Mouse (Mus musculus) small intestine, adult 2 months (tissue): Measurements from ENCODE around the gene Ccdc65.

ENCODE experiments used
- CTCF ChIP-seq: fragments of 200-500 bp; IDR thresholded peaks from 2 replicates; pipeline ENCODE4 v1.5.1; 2012; ENCODE audit warnings: low read depth, mild to moderate bottlenecking, control low read depth, inconsistent platforms, low read length, moderate library complexity, mixed read lengths; ENCODE audit not compliant: insufficient replicate concordance, insufficient read length; ENCODE audit errors: extremely low read depth
- POLR2A ChIP-seq: fragments of 200-500 bp; IDR thresholded peaks from 2 replicates; pipeline ENCODE4 v1.6.1; 2012; ENCODE audit warnings: low read depth, mild to moderate bottlenecking, control low read depth, inconsistent platforms, low read length, moderate library complexity

DNA sequence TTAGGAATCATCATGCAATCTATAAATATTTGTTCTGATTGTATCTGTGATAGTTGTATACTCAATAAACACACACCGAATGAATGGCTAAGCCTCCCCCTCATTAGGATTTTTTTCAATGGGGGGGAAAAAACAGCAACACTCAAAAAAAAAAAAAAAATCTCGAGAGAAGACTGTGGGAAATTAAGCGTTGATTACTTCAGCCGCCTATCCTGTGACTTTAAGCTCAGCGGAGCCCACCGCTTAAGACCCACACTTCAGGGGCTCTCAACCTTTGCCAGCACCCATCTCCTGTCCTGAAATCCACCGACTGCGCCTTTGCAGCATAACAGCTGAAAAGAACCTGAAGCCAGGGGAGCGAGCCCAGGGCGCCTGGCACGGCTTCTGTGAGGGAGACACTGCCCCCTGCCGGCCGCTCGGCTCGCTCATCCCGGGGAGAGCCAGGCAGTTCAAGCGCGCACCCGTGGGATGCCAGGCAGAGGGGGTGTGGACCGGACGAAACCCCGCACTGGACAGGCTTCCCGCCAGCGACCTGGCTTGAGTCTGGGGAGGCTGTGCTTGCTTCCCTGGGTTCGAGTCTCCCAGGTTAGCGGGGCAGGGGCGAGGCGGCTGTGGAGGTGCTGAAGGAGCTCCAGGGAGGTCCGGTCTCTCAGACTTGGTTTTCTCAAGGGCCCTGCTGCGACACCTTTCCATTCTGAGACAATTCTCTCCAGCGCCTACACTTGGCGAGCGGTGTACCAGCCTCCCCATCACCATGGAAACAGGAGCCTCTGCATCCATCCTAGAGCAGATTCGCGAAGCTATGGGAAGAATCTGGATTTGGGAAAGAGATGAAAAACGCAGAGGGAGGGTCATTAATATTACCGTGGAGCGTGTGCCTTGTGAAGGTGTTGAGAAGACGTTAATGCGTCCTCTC lies 8.6 kb upstream of the Ccdc65 start:
- TF ChIP-seq POLR2A (no peak), CTCF (peak; percentile 89)
